Mouse (Mus musculus) heart, adult 11 months (tissue): ENCODE measurements around the gene Sema6d.

Experiments
- DNase-seq: peaks from one replicate; pipeline ENCODE4 v3.0.0; 2022

The Sema6d gene

GRCm38 (mm10) chr2:124404631-124405562 lies 315.1 kb downstream of the Sema6d start:
- no peak for DNase-seq

- no peak for DNase-seq
Observed at GRCm38 (mm10) chr2:124408956-124409355, 319.2 kb downstream of the Sema6d start.

GRCm38 (mm10) chr2:124416730-124417129 lies 327.0 kb downstream of the Sema6d start:
- peak; percentile 54 for DNase-seq

DNA sequence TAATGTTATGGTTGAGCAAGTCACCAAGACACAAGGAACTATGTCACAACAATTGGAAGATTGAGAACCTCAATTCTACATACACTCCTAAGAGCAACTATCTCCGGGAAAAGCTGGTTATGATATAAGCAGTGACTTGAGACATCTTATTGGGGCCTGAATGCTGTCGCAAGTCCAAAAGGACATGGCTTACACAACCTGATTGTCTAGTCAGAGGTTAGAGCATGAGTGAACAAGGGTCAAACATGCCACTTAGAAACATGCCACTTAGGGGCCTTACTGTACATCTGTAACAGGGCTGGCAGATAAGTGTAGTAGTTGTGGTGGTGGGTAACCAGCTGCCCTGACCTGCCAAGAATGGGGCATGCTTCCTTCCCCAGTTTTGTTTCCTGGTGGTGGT lies 328.6 kb downstream of the Sema6d start:
- peak; percentile 75 for DNase-seq

DNA sequence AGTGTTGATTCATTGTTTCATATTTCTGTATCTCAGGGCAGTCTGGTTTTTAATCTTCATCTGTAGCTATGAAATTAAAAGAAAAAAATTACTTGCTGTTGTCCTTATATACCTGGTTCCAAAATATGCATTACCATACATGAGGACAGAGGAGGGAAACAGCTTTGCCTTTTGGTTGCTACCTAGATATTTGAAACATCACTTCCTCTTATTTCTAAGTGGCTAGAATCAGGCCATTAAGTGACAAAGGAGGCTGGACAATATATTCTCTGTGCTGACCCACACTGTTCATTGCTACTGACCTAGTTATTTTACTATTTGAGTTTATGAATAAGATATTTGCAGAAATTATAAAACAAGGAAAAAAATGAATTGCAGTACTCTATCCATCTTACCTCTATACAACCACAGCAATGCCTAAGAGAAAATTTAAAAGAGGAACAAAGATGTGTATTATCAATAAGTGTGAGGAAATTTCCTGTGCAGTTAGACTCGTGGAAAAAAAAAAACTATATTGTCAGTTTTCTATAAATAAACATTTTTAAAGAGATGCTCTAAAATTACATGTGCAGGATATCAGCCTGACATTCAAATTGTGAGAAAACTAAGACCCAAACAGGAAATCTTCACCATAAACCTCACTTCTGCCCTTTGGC lies 330.5 kb downstream of the Sema6d start:
- DNase-seq: no peak

GRCm38 (mm10) chr2:124429744-124430143 lies 340.0 kb downstream of the Sema6d start:
- no peak for DNase-seq

- no peak for DNase-seq
Observed at GRCm38 (mm10) chr2:124430708-124431107, 340.9 kb downstream of the Sema6d start.

DNA sequence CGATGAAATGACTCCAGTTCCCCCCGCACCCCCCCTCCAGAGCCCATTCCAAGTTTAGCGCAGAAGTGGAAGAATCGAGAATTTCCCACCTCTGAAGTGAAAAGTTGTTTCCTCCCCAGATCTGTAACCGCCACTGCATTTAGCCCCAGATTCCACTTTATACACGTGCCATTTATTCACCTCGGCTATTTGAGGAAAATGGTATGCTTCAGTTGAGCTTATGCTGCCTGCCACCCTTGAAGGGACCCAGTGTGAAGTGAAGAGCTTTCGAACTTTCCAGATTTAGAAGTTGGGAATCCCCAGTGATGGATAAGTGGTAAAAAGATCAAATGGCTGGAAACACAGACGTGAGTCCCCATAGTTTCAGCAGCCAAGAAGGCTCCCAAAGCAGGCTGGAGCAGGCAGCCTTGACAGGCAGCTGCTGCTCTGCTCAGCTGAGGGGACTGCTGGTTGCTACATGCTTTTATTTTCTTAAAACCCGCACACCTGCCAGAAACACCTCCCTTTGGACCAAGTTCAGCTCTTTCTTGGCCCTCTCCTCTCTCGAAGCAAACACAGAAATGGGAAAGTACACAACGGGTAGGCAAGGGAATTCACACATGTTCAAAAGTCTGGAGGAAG lies 345.7 kb downstream of the Sema6d start:
- peak; percentile 83 for DNase-seq

GRCm38 (mm10) chr2:124436704-124437103 lies 346.9 kb downstream of the Sema6d start:
- DNase-seq: peak; percentile 74

- DNase-seq: peak; percentile 24
Observed at GRCm38 (mm10) chr2:124444199-124444598, 354.4 kb downstream of the Sema6d start.

DNA sequence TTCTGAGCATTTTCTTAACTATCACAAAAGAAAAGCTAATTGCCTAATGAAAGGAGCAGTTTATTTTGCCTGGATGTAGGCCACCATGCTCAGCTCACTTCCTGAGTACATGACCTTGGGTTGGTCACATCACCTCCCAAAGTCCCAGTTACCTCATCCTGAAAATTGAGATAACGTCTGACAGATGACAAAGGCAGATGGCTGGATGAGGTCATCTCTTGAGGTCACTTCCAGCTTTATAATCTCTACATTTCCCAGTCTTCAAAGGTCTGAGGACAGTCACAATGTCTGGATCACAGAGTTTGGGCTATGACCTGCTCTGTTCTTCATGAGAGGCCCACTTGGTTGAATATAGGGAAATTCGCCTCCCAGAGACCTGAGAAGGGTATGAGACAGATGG lies 366.1 kb downstream of the Sema6d start:
- peak; percentile 91 for DNase-seq

GRCm38 (mm10) chr2:124456999-124457398 lies 367.2 kb downstream of the Sema6d start:
- DNase-seq: peak; percentile 22

DNA sequence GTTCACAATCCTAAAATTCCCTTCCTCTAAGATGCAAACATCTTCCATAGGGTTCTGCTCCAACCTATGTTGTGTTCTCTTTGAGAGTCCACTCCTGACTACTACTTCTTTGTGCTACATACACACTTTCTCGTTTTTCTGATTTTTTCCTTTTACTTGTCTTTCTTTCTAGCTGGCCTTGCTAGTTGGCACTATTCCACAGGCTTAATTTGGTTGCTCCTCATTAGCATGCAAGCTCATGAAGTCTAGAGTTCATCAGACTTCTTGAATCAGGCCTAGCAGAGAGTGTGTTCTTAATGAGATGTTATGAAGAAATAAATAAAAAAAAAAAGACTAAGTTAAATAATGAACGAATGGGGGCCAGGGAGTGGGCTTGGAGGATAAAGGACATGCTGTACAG lies 368.3 kb downstream of the Sema6d start:
- DNase-seq: no peak

DNA sequence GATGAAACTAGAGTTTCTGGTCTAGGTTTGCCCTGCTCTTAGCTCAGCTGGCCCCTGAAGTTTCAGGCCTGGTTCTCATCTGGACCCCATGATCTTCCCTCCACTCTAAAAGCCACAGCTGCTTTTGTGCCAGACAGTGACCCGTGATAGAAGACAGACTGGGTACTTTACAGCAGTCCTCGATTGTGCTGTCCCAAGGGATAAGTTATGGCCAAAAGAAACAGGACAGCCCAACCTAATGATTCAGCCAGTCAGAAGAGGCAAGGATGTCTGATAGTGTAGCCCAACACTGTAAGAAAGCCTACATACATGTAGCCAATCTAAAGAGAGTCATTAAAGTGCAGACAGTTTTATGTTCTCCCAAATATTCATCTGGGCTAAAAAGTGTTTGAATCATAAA lies 371.2 kb downstream of the Sema6d start:
- DNase-seq: peak; percentile 96

DNA sequence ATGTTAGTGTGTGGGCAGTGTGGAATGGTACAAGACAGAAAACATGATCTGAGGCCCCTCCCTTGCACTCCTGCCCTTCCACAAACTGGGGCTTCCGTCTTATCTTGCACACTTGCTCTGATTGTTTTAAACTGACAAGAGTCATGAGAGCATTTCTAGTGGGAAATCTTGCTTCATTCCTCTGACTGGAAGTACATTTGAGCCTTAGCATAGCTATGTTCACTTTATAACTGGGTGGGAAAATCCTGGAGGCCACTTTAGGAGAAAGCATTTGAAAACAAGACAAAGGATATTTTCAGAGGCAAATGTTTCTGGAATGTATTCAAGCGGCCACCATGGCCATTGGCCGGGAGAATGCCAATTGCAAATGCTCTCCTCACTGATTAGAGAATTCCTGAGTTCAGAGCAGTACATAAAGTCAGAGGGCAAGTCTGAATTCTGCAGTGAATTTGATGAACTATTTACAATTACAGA lies 371.6 kb downstream of the Sema6d start:
- peak; percentile 80 for DNase-seq

- DNase-seq: peak; percentile 56
Observed at GRCm38 (mm10) chr2:124465004-124465946, 375.5 kb downstream of the Sema6d start.

- DNase-seq: peak; percentile 88
Observed at GRCm38 (mm10) chr2:124467429-124467828, 377.7 kb downstream of the Sema6d start.

GRCm38 (mm10) chr2:124470346-124471042 lies 380.7 kb downstream of the Sema6d start:
- peak; percentile 65 for DNase-seq

DNA sequence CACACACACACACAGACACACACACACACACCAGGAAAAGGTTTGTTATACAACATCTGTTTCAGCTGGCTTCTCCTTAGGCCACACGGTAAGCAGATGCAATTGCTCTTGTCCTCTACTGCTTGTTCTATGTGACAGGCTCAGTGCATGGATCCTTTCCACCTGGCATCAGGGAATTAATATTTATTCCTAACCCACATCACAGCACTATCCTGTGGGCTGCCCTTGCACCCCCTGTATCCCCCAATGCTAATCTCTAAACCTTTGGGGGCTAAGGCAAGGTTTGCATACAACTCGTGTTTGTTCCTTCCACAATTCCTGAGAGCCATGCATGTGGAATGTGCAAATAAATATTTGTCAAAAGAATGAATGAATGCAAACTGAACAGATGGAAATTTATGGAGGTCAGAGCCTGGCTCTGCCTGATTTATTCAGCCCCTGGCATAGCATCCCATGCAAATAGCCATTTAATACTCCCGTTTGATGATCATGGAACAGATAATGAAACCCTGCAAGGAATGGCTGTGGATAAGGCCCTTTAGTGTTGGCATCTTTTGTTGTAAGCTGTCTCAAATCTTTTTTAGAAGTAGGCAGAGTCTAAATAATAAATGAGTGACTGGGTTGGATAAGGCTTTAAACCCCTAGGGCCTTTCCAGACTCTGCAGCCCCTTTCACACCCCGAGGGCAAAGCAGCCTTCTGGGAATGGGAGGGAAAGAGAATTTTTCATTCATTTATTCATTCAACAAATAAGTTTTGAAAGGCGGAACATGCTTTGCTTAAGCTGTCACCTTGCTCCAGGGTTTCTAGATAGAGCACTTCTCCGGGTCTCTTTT lies 383.1 kb downstream of the Sema6d start:
- DNase-seq: no peak

GRCm38 (mm10) chr2:124477904-124478303 lies 388.1 kb downstream of the Sema6d start:
- no peak for DNase-seq

GRCm38 (mm10) chr2:124478526-124478925 lies 388.8 kb downstream of the Sema6d start:
- peak; percentile 71 for DNase-seq
